8 mouse cellular contexts compared by ENCODE assay signal in genomic region chr10:89685391-89686138, GRCm38 (mm10). TPM values are rescaled to one million over a fixed set of nuclear protein-coding genes. Genes with fewer than 3 reads are reported as not detected.
A peak's percentile ranks its signal among the peaks of the same experiment; 100 is the strongest.
DNase-seq lines count a peak whose midpoint lies in the region; ATAC-seq and TF ChIP-seq lines count a peak whose summit lies in the region.

No protein-coding gene starts in this region.

- H3K4me3 ChIP-seq in ES-Bruce4 (ENCODE audit: low read depth, low read length): peak overlapping the region; percentile 74
- peak overlapping the region; percentile 96 for H3K4me3 ChIP-seq in heart, embryonic 16.5 days (ENCODE audit: low read length)
- H3K4me3 ChIP-seq in liver, adult 2 months (ENCODE audit: insufficient read depth, low read depth, low read length): peak overlapping the region; percentile 94
- peak overlapping the region; percentile 83 for H3K4me3 ChIP-seq in neural tube, embryonic 12.5 days

- H3K79me2 ChIP-seq in liver, adult 2 months (ENCODE audit: control insufficient read depth, insufficient read depth, low read length): peaks cover 36% of the 10 kb centered on the region

- H3K27ac ChIP-seq in ES-Bruce4 (ENCODE audit: insufficient read depth, low read length): no peak overlapping the region
- H3K27ac ChIP-seq in heart, embryonic 16.5 days (ENCODE audit: low read length): peak overlapping the region; percentile 44; the same call in 1 of the 2 replicates
- H3K27ac ChIP-seq in liver, adult 2 months (replicated peaks; ENCODE audit: insufficient read depth, low read depth, low read length): peak overlapping the region; percentile 95
- no peak overlapping the region; the same call in 1 of the 2 replicates for H3K27ac ChIP-seq in neural tube, embryonic 12.5 days

- WGBS in heart, embryonic 16.5 days: under 1% methylated on average over 51 of the region's 51 CpGs
- 1% methylated on average over 51 of the region's 51 CpGs for WGBS in liver, adult 2 months
- WGBS in neural tube, embryonic 12.5 days: 2% methylated on average over 51 of the region's 51 CpGs

- ATAC-seq in heart, embryonic 16.5 days (replicated peaks; ENCODE audit: extremely low read depth, insufficient read depth, low FRiP score): peak; percentile 61
- peak; percentile 83 for ATAC-seq in neural tube, embryonic 12.5 days (ENCODE audit: low FRiP score, low read depth)

- H3K27me3 ChIP-seq in ES-Bruce4 (ENCODE audit: control insufficient read depth, insufficient read depth, low read length, poor library complexity, severe bottlenecking): no peaks in the 10 kb centered on the region
- H3K27me3 ChIP-seq in heart, embryonic 16.5 days (ENCODE audit: control insufficient read depth, insufficient read depth, low read length): no peaks in the 10 kb centered on the region
- no peaks in the 10 kb centered on the region for H3K27me3 ChIP-seq in liver, adult 2 months (ENCODE audit: control insufficient read depth, insufficient read depth, low read length)
- no peaks in the 10 kb centered on the region for H3K27me3 ChIP-seq in neural tube, embryonic 12.5 days (replicated peaks)

- H3K9me3 ChIP-seq in ES-Bruce4 (replicated peaks; ENCODE audit: control insufficient read depth, insufficient read depth, low read length, poor library complexity, severe bottlenecking): no peaks in the 10 kb centered on the region
- no peaks in the 10 kb centered on the region for H3K9me3 ChIP-seq in heart, embryonic 16.5 days (replicated peaks; ENCODE audit: control insufficient read depth, low read length)
- H3K9me3 ChIP-seq in neural tube, embryonic 12.5 days: no peaks in the 10 kb centered on the region

- peak overlapping the region; percentile 80 for H3K4me2 ChIP-seq in heart, embryonic 16.5 days (ENCODE audit: low read depth, low read length)
- peak overlapping the region; percentile 69 for H3K4me2 ChIP-seq in neural tube, embryonic 12.5 days (replicated peaks)

- no peak for TF ChIP-seq POLR2A in ES-Bruce4 (IDR thresholded peaks at IDR 0.05; ENCODE audit: insufficient read depth, low read length)
- no peak for TF ChIP-seq POLR2A in liver, adult 2 months (IDR thresholded peaks at IDR 0.05; ENCODE audit: extremely low read depth, insufficient read depth, low read length)

- peak overlapping the region; percentile 81 for H3K9ac ChIP-seq in ES-Bruce4 (ENCODE audit: low read depth, poor library complexity, severe bottlenecking)
- H3K9ac ChIP-seq in heart, embryonic 16.5 days (ENCODE audit: low read length): peak overlapping the region; percentile 96
- H3K9ac ChIP-seq in liver, adult 2 months (ENCODE audit: low read depth, low read length): peak overlapping the region; percentile 95
- peak overlapping the region; percentile 87 for H3K9ac ChIP-seq in neural tube, embryonic 12.5 days

- peak; percentile 17 for DNase-seq in layer of hippocampus, adult 11-12 months (ENCODE audit: low spot score)
- DNase-seq in layer of hippocampus, postnatal 10 days (ENCODE audit: low spot score in 2 of 2): no peak
- DNase-seq in c-Kit-negative CD71-positive TER-119-positive erythroid progenitor cells, embryonic 14.5 days (ENCODE audit: low read depth, low spot score): peak; percentile 24
- DNase-seq in liver, adult 2 months (ENCODE audit: extremely low read depth, low read depth, low spot score): peak; percentile 27
- no peak for DNase-seq in left cerebral cortex, adult 9 months (ENCODE audit: low spot score in 2 of 2)

- no peaks in the 10 kb centered on the region for H3K36me3 ChIP-seq in ES-Bruce4 (ENCODE audit: control insufficient read depth, insufficient read depth, low read length, poor library complexity, severe bottlenecking)
- H3K36me3 ChIP-seq in heart, embryonic 16.5 days (ENCODE audit: control insufficient read depth, insufficient read depth): no peaks in the 10 kb centered on the region
- H3K36me3 ChIP-seq in liver, adult 2 months (ENCODE audit: control insufficient read depth, insufficient read depth, low read length): no peaks in the 10 kb centered on the region
- H3K36me3 ChIP-seq in neural tube, embryonic 12.5 days: 0 out of 2 replicates have a peak, but pooled peaks cover 2% of the 10 kb centered on the region

- TF ChIP-seq EP300 in ES-Bruce4 (IDR thresholded peaks at IDR 0.05; ENCODE audit: insufficient read depth, low read depth, low read length): no peak

- no peak for TF ChIP-seq CTCF in ES-Bruce4 (IDR thresholded peaks at IDR 0.05; ENCODE audit: low read depth, low read length)
- TF ChIP-seq CTCF in liver, adult 2 months (IDR thresholded peaks at IDR 0.05; ENCODE audit: low read depth, low read length): no peak

- no peaks in the 10 kb centered on the region for H3K4me1 ChIP-seq in ES-Bruce4 (ENCODE audit: control insufficient read depth, insufficient read depth, low read length)
- H3K4me1 ChIP-seq in heart, embryonic 16.5 days (ENCODE audit: control insufficient read depth, insufficient read depth, low read length): peaks cover 13% of the 10 kb centered on the region
- peaks cover 8% of the 10 kb centered on the region for H3K4me1 ChIP-seq in liver, adult 2 months (ENCODE audit: control insufficient read depth, insufficient read depth, low read length)
- peaks cover 6% of the 10 kb centered on the region for H3K4me1 ChIP-seq in neural tube, embryonic 12.5 days

RNA-seq across cellular contexts. Expression of gene Scyl2, which starts 0.5 kb away (rescaled TPM):
- 10 to 100 TPM; 30.8 to 34.4 TPM for total RNA-seq in layer of hippocampus, postnatal 10 days (2021)
- polyA plus RNA-seq in ES-Bruce4 (2011; ENCODE audit: insufficient read depth, insufficient read length, low read depth, missing spikeins): 56.3 and 58.2 TPM in 2 replicates
- 4.1 and 4.4 TPM in 2 replicates for polyA plus RNA-seq in heart, embryonic 16.5 days (2015; fragmentation: Nextera tagmentation; extraction: Ambion mirVana)
- 18.4 and 20.1 TPM in 2 replicates for total RNA-seq in liver, adult 2 months (2014; rRNA removed)
- polyA plus RNA-seq in liver, adult 2 months (2012; rRNA removed): 10.8 and 11.3 TPM in 2 replicates
- 11.1 and 11.3 TPM in 2 replicates for polyA plus RNA-seq in neural tube, embryonic 12.5 days (2016; fragmentation: Nextera tagmentation; extraction: Ambion mirVana)

RNA-seq across cellular contexts. Expression of gene Actr6, which starts 46.5 kb away (rescaled TPM):
- total RNA-seq in layer of hippocampus, postnatal 10 days (2021): 10 to 100 TPM; 24.9 to 25.7 TPM
- 32.8 and 40.7 TPM in 2 replicates for polyA plus RNA-seq in ES-Bruce4 (2011; ENCODE audit: insufficient read depth, insufficient read length, low read depth, missing spikeins)
- polyA plus RNA-seq in heart, embryonic 16.5 days (2015; fragmentation: Nextera tagmentation; extraction: Ambion mirVana): 19.0 and 29.6 TPM in 2 replicates
- total RNA-seq in liver, adult 2 months (2014; rRNA removed): 14.2 and 19.6 TPM in 2 replicates
- polyA plus RNA-seq in liver, adult 2 months (2012; rRNA removed): 1.4 and 1.8 TPM in 2 replicates
- polyA plus RNA-seq in neural tube, embryonic 12.5 days (2016; fragmentation: Nextera tagmentation; extraction: Ambion mirVana): 43.3 and 47.9 TPM in 2 replicates

RNA-seq across cellular contexts. Expression of gene Uhrf1bp1l, which starts 59.2 kb away (rescaled TPM):
- total RNA-seq in layer of hippocampus, postnatal 10 days (2021): 10 to 100 TPM; 81.1 to 81.4 TPM
- polyA plus RNA-seq in ES-Bruce4 (2011; ENCODE audit: insufficient read depth, insufficient read length, low read depth, missing spikeins): 39.9 and 43.5 TPM in 2 replicates
- 19.9 and 22.9 TPM in 2 replicates for polyA plus RNA-seq in heart, embryonic 16.5 days (2015; fragmentation: Nextera tagmentation; extraction: Ambion mirVana)
- 38.6 and 40.8 TPM in 2 replicates for total RNA-seq in liver, adult 2 months (2014; rRNA removed)
- polyA plus RNA-seq in liver, adult 2 months (2012; rRNA removed): 16.0 and 16.5 TPM in 2 replicates
- 28.9 and 31.9 TPM in 2 replicates for polyA plus RNA-seq in neural tube, embryonic 12.5 days (2016; fragmentation: Nextera tagmentation; extraction: Ambion mirVana)

Comparison
In these comparisons a context has a peak if more than half of its experiments do, and no peak if none do; other contexts are left out.
1. DNase-seq: peak in layer of hippocampus, adult 11-12 months (single experiment), c-Kit-negative CD71-positive TER-119-positive erythroid progenitor cells, embryonic 14.5 days (single experiment) and liver, adult 2 months (single experiment); none in layer of hippocampus, postnatal 10 days (0 of 2) and left cerebral cortex, adult 9 months (0 of 2).
2. H3K27ac ChIP-seq: peak in heart, embryonic 16.5 days (single experiment) and liver, adult 2 months (single experiment); none in ES-Bruce4 (single experiment) and neural tube, embryonic 12.5 days (single experiment).
3. Peak in every context shown above with its lines, with median percentiles within 50 percentile points of each other: H3K4me3 ChIP-seq and H3K9ac ChIP-seq.